Mouse (Mus musculus) midbrain, embryonic 11.5 days (tissue): ENCODE results near the gene Llgl1. TPM values are rescaled to one million over a fixed set of nuclear protein-coding genes. Genes with fewer than 3 reads are reported as not detected.

ENCODE experiments used
- ATAC-seq: fragments of 200-750 bp; cut with Nextera tagmentation; 2 replicates; pipeline ENCODE4 v1.8.0; 2017; ENCODE audit warnings: moderate TSS enrichment, moderate library complexity; ENCODE audit not compliant: low FRiP score
- DNase-seq: peaks from one replicate; pipeline ENCODE4 v3.0.0; 2015; ENCODE audit warnings: low spot score; ENCODE audit errors: missing footprints
- H3K27ac ChIP-seq: fragments of 300-500 bp; sonication (generic); 2 replicates; pipeline ENCODE4 v1.5.1; 2014; ENCODE audit warnings: low read depth, low read length
- H3K27me3 ChIP-seq: fragments of 300-500 bp; sonication (generic); 2 replicates; pipeline ENCODE4 v1.6.1; 2014; ENCODE audit warnings: mild to moderate bottlenecking, low read length, moderate library complexity, mixed read lengths; ENCODE audit not compliant: control insufficient read depth, insufficient read depth
- H3K36me3 ChIP-seq: fragments of 300-500 bp; sonication (generic); 2 replicates; pipeline ENCODE4 v1.6.1; 2014; ENCODE audit warnings: mild to moderate bottlenecking, low read length, moderate library complexity, mixed read lengths; ENCODE audit not compliant: control insufficient read depth, insufficient read depth
- H3K4me1 ChIP-seq: fragments of 300-500 bp; sonication (generic); 2 replicates; pipeline ENCODE4 v1.6.1; 2014; ENCODE audit warnings: low read length; ENCODE audit not compliant: control insufficient read depth, insufficient read depth
- H3K4me2 ChIP-seq: fragments of 300-500 bp; sonication (generic); 2 replicates; pipeline ENCODE4 v1.6.1; 2014; ENCODE audit warnings: mild to moderate bottlenecking, moderate library complexity
- H3K4me3 ChIP-seq: fragments of 300-500 bp; sonication (generic); 2 replicates; pipeline ENCODE4 v1.5.1; 2014; ENCODE audit warnings: low read depth, low read length
- H3K9ac ChIP-seq: fragments of 300-500 bp; sonication (generic); 2 replicates; pipeline ENCODE4 v1.6.1; 2014; ENCODE audit warnings: low read length
- H3K9me3 ChIP-seq: fragments of 300-500 bp; sonication (generic); 2 replicates; pipeline ENCODE4 v1.6.1; 2016; ENCODE audit warnings: low read length; ENCODE audit not compliant: control insufficient read depth
- WGBS: fragments of 180-500 bp; shearing (Covaris S2); extraction: QIAGEN DNeasy Blood & Tissue Kit; methylation state at CpG from one replicate; pipeline ENCODE4 v1.1.7; 2014; 5-methylcytosine and 5-hydroxymethylcytosine counted together
- polyA plus RNA-seq: library from polyadenylated mRNA; unstranded; fragments of >200 nt; fragmentation: Nextera tagmentation; extraction: Ambion mirVana; gene quantifications from 2 replicates; pipeline ENCODE4 v1.2.1, GENCODE M21; 2014

Gene Llgl1
- polyA plus RNA-seq, 1 experiment from 2014 or later: 101 TPM

DNA sequence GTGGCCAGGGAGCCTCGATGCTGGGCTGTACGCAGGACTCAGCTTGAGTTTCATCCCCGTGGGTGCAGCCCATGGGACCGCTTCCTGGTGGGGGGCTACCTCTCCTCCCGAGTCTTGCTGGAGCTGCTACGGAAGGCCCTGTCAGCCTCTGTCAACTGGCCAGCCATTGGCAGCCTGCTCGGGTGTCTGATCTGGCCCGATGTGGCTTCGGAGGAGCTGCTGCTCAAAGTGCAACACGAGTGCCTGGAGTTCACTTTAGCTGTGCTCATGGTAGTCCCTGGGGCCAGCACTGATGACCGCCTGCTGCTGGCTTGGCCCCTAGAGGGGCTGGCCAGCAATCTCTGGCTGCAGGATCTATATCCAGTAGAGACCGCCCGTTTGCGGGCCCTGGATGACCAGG lies 31.7 kb downstream of the Llgl1 start:
- no peaks in the 10 kb centered on the region for H3K27me3 ChIP-seq
- no peak for ATAC-seq

DNA sequence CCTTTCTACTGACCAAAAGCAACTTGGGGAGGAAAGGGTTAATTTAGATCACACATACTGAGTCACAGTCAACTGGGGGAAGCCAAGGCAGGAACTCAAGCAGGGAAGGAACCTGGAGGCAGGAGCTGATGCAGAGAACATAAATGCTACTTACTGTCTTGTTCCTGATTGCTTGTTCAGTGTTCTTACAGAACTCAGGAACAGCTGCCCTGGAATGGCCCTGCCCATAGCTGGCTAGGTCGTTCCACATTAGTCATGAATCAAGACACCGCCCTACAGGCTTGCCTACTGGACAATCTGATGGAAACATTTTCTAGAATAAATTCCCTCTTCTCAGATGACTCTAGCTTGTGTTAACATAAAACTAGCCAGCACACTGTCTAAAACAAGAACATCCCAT lies 34.7 kb downstream of the Llgl1 start:
- no peaks in the 10 kb centered on the region for H3K4me1 ChIP-seq
- H3K9me3 ChIP-seq: no peaks in the 10 kb centered on the region
- no peaks in the 10 kb centered on the region for H3K27me3 ChIP-seq
- H3K9ac ChIP-seq: no peak overlapping the region
- no peak overlapping the region for H3K27ac ChIP-seq
- ATAC-seq (no peak), DNase-seq (no peak)
- no peak overlapping the region for H3K4me3 ChIP-seq
- no peak overlapping the region for H3K4me2 ChIP-seq
- 92% methylated on average over 2 of the region's 2 CpGs for WGBS
- no peaks in the 10 kb centered on the region for H3K36me3 ChIP-seq

More for the DNA sequence above, 31.7 kb downstream of the Llgl1 start:
- Histone ChIP-seq H3K9ac (no peak overlapping the region), H3K27ac (no peak overlapping the region), H3K4me2 (no peak overlapping the region), H3K9me3 (no peaks in the 10 kb centered on the region), H3K4me1 (peaks cover 14% of the 10 kb centered on the region), H3K36me3 (no peaks in the 10 kb centered on the region), H3K4me3 (no peak overlapping the region)
- 94% methylated on average over 14 of the region's 14 CpGs for WGBS
- no peak for DNase-seq

DNA sequence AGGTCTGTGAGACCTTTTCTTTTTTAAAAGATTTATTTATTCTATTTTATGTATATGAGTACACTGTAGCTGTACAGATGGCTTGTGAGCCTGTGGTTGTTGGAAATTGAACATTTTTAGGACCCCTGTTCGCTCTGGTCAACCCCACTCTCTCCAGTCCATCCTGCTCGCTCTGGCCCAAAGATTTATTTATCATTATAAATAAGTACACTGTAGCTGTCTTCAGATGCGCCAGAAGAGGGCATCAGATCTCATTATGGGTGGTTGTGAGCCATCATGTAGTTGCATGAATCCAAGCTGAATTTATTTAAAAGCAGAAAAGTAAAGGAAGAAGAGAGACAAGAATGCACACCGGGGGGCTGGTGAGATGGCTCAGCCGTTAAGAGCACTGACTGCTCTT lies 35.7 kb downstream of the Llgl1 start:
- no peak for ATAC-seq
- Histone ChIP-seq H3K4me3 (no peak overlapping the region), H3K36me3 (no peaks in the 10 kb centered on the region; the same call in 1 of the 2 replicates), H3K27me3 (no peaks in the 10 kb centered on the region), H3K9ac (no peak overlapping the region), H3K9me3 (no peaks in the 10 kb centered on the region), H3K4me2 (no peak overlapping the region), H3K4me1 (no peaks in the 10 kb centered on the region), H3K27ac (no peak overlapping the region)
- no peak for DNase-seq
- WGBS: 72% methylated on average over 5 of the region's 5 CpGs

DNA sequence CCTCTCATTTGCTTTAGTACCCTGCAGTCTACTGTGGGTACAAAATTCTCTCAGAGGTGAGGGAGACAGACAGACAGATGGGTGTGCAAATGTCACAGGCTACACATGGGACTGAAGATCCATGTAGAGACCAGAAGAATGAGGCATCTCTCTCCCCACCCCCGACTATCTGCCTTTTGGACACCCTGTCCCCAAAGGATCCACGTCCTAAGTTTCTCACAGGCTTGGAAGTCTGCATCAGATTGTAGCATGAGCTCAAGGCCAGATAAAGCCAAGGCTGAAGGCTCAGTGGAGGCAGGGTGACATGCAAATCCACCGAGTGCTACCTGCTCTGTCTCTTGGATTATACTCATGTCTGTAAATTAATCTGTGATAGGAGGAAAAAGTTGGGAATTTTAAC lies 37.0 kb downstream of the Llgl1 start:
- WGBS: 83% methylated on average over 3 of the region's 3 CpGs
- peak; percentile 2 for DNase-seq
- Histone ChIP-seq H3K27ac (no peak overlapping the region), H3K4me2 (no peak overlapping the region), H3K9me3 (no peaks in the 10 kb centered on the region), H3K36me3 (no peaks in the 10 kb centered on the region; the same call in 1 of the 2 replicates), H3K4me3 (no peak overlapping the region), H3K9ac (no peak overlapping the region), H3K27me3 (no peaks in the 10 kb centered on the region), H3K4me1 (no peaks in the 10 kb centered on the region)
- no peak for ATAC-seq

DNA sequence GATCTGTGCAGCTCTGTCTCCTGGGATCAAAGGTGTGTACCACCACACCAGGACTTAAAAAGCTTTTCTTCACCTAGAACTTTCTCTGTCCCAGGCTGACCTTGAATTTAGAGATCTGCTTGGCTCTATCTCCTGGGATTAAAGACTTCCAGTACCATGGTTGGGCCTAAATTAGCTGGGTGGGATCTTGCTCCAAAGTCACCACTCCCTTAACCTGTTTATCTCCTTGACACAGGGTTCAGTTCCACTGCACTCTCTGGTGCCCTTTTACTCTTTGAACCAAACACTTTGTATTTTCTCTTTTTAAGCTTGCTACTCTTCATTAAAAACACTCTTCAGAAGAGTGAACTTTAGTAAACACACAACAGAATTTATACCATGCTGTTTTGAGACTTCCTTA lies 37.9 kb downstream of the Llgl1 start:
- Histone ChIP-seq H3K4me1 (no peaks in the 10 kb centered on the region), H3K9me3 (no peaks in the 10 kb centered on the region), H3K27me3 (no peaks in the 10 kb centered on the region), H3K27ac (no peak overlapping the region), H3K9ac (no peak overlapping the region), H3K4me2 (no peak overlapping the region), H3K36me3 (peaks cover 7% of the 10 kb centered on the region; the same call in 1 of the 2 replicates), H3K4me3 (no peak overlapping the region)
- ATAC-seq (no peak), DNase-seq (peak; percentile 28)

DNA sequence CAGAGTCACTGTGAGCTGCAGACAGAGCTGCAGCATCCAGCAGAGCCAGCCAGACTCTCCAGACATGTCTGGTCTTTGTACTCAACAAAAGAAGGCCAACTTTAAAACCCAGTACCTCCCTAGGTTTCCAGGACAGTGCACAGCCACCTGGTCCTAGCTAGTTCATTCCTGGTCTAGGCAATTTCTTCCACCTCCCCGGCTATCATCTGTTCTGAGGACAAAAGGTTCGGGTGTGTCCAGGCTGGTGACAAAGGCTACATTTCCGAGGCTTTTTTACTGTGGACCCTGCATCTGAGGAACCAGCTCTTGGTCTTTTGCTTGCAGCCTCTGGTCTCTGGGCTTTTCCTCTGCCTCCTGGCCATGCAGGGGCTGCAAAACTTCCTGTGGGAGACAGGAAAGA lies 40.8 kb downstream of the Llgl1 start:
- 86% methylated on average over 3 of the region's 3 CpGs for WGBS
- no peak overlapping the region for H3K4me2 ChIP-seq
- no peak for ATAC-seq
- H3K36me3 ChIP-seq: peaks cover 14% of the 10 kb centered on the region; the same call in 1 of the 2 replicates
- H3K27me3 ChIP-seq: no peaks in the 10 kb centered on the region
- H3K9me3 ChIP-seq: no peaks in the 10 kb centered on the region
- H3K4me3 ChIP-seq: no peak overlapping the region
- no peak overlapping the region for H3K27ac ChIP-seq
- no peak for DNase-seq
- no peak overlapping the region for H3K9ac ChIP-seq
- no peaks in the 10 kb centered on the region for H3K4me1 ChIP-seq

DNA sequence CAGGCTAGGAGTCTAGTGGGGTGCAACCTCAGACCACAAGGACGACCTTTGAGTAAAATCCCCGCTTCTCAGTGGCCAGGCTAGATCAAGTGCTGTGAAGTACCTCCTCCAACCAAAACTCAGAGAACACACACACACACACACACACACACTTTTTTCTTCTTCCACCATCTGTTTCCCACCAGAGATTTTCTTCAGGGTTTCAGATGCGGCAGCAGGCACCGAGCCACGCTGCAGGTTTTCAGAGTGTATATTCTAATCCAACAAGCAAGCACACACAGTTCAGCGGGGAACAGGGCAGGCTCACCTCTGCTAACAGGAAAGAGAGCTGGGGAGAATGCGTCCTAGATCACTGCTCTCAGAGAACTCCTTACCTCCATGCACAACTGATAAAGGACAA lies 56.0 kb downstream of the Llgl1 start:
- no peak for DNase-seq
- Histone ChIP-seq H3K4me1 (no peaks in the 10 kb centered on the region), H3K4me2 (no peak overlapping the region), H3K36me3 (peaks cover 24% of the 10 kb centered on the region), H3K4me3 (no peak overlapping the region), H3K27ac (no peak overlapping the region), H3K9me3 (no peaks in the 10 kb centered on the region), H3K27me3 (no peaks in the 10 kb centered on the region), H3K9ac (no peak overlapping the region)
- 97% methylated on average over 7 of the region's 7 CpGs for WGBS
- ATAC-seq: no peak

DNA sequence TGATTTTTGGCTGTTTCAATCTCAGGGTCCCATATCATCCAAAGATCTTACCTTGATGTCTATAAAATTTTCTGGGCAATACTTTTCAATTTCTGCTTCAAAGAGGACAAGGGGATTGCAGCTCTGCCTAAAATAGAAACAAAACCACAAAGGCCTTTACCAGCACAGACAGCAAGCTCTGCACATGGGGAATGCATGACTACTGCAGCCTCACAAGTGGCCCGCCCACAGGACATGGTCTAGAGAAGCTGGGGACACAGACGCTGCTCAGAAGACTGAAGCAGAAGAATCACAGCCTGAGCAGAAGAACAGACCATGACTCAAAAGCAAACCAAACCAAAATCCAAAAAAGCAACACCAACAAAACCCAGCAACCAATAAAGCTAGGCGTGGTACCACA lies 62.2 kb downstream of the Llgl1 start:
- no peaks in the 10 kb centered on the region for H3K9me3 ChIP-seq
- 89% methylated on average over 3 of the region's 3 CpGs for WGBS
- H3K9ac ChIP-seq: no peak overlapping the region
- H3K4me1 ChIP-seq: no peaks in the 10 kb centered on the region
- peaks cover 8% of the 10 kb centered on the region for H3K36me3 ChIP-seq
- H3K27ac ChIP-seq: no peak overlapping the region
- no peaks in the 10 kb centered on the region for H3K27me3 ChIP-seq
- H3K4me2 ChIP-seq: no peak overlapping the region
- DNase-seq (no peak), ATAC-seq (no peak)
- no peak overlapping the region for H3K4me3 ChIP-seq
